Mouse (Mus musculus) testis, adult 2 months (tissue): Measurements from ENCODE around the gene Manea.

ENCODE experiments used
- CTCF ChIP-seq: fragments of 200-500 bp; IDR thresholded peaks from 2 replicates; pipeline ENCODE4 v1.5.1; 2012; ENCODE audit warnings: low read depth, mild to moderate bottlenecking, inconsistent platforms, low read length, moderate library complexity; ENCODE audit not compliant: control insufficient read depth, insufficient read depth, insufficient replicate concordance
- POLR2A ChIP-seq: fragments of 200-500 bp; IDR thresholded peaks from 2 replicates; pipeline ENCODE4 v1.6.1; 2012; ENCODE audit warnings: low read depth, mild to moderate bottlenecking, inconsistent platforms, low read length, moderate library complexity; ENCODE audit not compliant: control insufficient read depth

DNA sequence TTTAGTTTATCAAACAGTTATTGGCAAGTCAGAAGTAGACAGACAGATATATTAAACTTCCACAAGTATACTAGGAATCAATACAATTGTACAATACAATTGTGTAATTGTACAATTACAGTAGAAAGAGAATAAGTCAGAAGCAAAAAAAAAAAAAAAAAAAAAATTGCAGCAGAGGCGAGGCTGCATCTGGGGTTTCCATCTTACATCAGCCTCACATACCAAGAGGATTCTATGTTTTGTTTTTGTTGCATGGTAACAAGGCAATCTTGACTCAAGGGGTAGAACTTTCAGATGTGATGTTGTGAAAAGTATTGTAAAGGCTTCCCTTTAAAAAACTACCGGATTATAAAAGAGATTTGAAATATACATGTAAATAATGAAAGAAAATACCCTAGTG, 548 bp upstream of the Manea start:
- TF ChIP-seq POLR2A, result no peak
- no peak for TF ChIP-seq CTCF
